Mouse (Mus musculus) hematopoietic stem cell, adult 5-6 weeks (primary cell): Measurements from ENCODE around the gene Slc11a1. TPM values are rescaled to one million over a fixed set of nuclear protein-coding genes. Genes with fewer than 3 reads are reported as not detected.

Experiments
- ATAC-seq, 2 experiments: fragments of 125-278 bp in 1 of 2; replicated peaks in 1 of 2; 2 replicates each; pipeline ENCODE4 v1.8.0; 2016 to 2017; ENCODE audit warnings: inconsistent platforms in 2 of 2, mild to moderate bottlenecking in 2 of 2, moderate number of reproducible peaks in 2 of 2, low read depth in 1 of 2, moderate TSS enrichment in 1 of 2; ENCODE audit not compliant: low FRiP score in 2 of 2, poor library complexity in 2 of 2, severe bottlenecking in 2 of 2, insufficient read depth in 1 of 2, low TSS enrichment in 1 of 2
- total RNA-seq: library from RNA; stranded (forward); fragments of 172-1452, 232-1000 nt; gene quantifications from 2 replicates; pipeline ENCODE4 v1.2.3, GENCODE M21; 2017

Gene Slc11a1
- total RNA-seq, 1 experiment from 2014 or later, result not detected

- no peak for ATAC-seq
Measured at GRCm38 (mm10) chr1:74380484-74380883, 5.5 kb downstream of the Slc11a1 start.

DNA sequence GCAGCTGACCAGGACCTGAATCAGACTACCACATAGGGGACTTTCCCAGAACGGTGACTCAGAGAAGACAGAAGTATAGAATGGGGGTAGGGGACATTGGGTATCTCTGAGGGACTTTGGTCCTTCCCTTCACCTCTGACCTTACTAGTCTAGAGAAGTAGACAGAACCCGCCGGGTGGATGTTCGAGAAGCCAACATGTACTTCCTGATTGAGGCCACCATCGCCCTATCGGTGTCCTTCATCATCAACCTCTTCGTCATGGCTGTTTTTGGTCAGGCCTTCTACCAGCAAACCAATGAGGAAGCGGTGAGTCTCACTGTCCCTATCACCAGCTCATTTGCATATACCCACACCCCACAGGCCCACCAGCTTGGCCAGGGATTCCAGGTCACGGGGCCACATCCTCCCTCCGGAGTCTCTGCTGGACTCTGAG lies 6.6 kb downstream of the Slc11a1 start:
- ATAC-seq, result peak in 1 of 2 experiments; percentile 9; a peak in 1 of 4 replicates

- no peak for ATAC-seq
Measured at GRCm38 (mm10) chr1:74383385-74383784, 8.4 kb downstream of the Slc11a1 start.

- ATAC-seq, result no peak
Measured at GRCm38 (mm10) chr1:74384525-74384924, 9.5 kb downstream of the Slc11a1 start.

DNA sequence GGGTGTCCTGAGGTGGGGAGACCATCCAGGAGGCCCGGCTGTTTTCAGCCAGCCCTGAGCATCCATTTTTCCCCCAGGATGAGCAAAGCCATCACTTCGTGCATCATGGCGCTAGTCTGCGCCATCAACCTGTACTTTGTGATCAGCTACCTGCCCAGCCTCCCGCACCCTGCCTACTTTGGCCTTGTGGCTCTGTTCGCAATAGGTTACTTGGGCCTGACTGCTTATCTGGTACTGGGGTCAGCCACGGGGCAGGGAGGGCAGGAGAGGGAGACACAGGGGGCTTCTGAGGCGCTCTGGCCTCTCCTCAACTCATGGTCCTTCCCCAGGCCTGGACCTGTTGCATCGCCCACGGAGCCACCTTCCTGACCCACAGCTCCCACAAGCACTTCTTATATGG lies 10.1 kb downstream of the Slc11a1 start:
- no peak for ATAC-seq

- no peak for ATAC-seq
Measured at GRCm38 (mm10) chr1:74385531-74385930, 10.5 kb downstream of the Slc11a1 start.

- ATAC-seq, result no peak
Measured at GRCm38 (mm10) chr1:74386363-74386713, 11.3 kb downstream of the Slc11a1 start.

DNA sequence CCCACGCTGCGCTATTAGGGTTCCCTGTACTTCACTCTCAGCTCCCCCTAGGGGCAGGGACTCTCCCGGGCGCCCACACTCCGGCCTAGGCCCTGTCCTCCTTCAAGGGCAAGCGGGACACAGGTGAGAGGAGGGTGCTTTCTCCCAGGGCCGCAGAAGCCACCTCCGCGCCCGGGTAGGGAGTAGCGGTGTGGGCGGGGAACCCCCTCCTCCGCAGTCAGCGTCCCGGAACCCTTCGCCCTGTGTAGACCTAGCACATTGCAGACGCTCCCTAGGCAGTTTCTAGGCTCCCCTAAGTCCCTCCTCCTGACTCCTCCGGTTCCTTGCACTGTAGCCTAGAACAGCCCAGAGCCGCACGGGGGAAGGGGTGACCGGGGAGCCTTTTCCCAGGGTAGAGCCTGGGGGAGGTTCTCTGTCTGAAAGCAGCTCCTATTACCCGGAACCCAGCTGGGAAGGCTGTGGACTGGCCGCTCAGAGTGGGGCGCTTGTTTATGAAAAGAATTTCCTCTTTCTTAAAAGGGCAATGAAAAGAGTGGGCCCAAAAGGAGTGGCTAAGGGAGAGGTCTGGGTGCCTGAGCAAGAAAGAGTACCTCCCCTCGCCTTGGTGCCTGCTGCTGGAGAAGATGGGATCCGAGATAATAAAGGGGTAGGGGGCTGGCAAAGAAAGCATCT lies 11.9 kb downstream of the Slc11a1 start:
- peak; percentile 62 to 69 for ATAC-seq

- ATAC-seq, result no peak
Measured at GRCm38 (mm10) chr1:74387386-74387988, 12.5 kb downstream of the Slc11a1 start.

DNA sequence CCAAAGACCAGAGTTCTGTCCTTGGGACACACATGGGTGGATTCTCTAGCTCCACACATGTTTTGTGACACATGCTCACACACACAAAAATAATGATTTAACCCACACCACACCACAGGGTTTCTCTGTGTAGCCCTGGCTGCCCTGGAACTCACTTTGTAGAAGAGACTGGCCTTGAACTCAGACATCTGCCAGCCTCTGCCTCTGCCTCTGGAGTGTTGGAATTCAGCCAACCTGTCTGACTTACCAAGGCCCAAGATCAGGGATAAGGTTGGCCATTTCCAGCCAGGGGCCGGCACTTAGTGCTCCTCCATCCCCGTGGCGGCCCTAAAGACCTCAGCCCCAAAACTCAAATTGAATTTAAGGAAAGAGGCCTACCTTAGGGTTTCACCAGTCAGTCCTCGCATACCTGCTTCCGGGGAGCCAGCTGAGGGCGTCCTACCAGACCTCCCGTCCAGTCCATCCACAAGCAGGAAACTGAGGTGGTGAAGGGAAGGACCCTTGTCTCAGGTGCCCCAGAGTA lies 13.5 kb downstream of the Slc11a1 start:
- no peak for ATAC-seq

GRCm38 (mm10) chr1:74389831-74390286 lies 14.9 kb downstream of the Slc11a1 start:
- ATAC-seq, result peak; percentile 33 to 36

DNA sequence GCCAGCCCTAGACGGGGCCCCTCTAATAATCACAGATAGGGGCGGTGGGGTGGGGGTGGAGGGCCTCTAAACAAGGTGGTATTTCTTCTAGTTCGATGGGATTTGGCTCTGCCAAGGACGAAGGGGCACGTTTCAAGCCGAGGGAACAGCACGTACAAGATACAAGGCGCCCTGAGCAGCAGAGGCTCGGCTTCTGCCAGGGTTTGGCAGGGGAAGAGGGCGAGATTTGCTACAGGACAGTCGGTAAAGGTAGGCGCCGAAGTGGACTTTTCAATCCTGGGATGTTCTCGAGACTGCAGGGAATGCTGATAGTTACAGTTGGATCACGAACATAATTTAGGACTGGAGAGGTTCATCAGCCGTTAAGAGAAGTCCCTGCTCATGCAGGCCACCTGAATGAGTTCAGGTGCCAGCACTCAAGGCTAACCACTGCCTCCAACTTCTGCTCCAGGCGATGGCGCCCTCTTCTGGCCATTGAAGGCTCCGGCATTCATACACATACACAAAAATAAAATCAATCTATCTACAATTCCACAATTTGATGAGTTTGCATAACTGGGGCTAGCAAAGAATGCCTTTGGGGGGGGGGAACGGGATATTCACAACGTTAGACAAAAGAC lies 15.4 kb downstream of the Slc11a1 start:
- no peak for ATAC-seq

DNA sequence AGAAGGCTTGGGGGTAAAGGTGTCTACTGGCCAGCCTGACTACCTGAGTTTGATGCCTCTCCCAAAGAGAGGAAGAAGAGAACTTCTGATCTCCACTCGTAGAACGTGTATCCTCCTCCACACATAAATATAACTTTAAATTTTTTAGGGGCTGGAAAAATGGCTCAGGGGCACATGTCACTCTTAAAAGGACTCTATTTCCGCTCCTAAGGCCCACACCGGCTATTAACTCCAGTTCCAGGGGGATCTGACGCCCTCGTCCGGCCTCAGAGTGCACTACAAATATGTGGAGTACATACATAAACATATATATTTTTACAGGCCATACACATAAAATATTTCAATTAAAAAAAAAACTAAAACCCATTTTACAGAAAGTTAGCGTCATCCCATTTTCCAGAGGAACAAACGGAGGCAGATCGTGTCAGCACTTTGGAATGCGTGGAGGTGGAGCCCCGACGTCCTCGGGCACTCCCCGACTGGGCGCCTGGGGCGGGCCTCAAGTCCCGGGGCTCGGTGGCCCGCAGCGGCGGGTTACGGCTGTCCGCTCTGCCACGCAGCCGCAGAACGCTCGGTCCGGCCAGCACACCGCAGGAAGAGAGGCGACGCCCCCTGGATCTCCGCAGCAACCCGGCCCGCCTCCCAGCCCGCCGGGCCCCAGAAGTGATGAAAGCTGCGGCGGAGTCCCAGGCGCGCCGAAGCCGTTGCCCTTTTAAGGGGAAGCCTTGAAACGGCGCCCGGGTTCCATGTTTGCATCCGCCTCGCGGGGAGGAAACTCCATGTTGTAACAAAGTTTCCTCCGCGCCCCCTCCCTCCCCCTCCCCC lies 16.1 kb downstream of the Slc11a1 start, which contains the start of gene Ctdsp1:
Gene Ctdsp1, plus strand, starts transcription at position 586 of the 825 bp plus-strand sequence.
- ATAC-seq, result peak; percentile 30 to 47

GRCm38 (mm10) chr1:74391844-74392441 lies 16.9 kb downstream of the Slc11a1 start:
- peak in 1 of 2 experiments; percentile 15; a peak in 1 of 4 replicates for ATAC-seq

DNA sequence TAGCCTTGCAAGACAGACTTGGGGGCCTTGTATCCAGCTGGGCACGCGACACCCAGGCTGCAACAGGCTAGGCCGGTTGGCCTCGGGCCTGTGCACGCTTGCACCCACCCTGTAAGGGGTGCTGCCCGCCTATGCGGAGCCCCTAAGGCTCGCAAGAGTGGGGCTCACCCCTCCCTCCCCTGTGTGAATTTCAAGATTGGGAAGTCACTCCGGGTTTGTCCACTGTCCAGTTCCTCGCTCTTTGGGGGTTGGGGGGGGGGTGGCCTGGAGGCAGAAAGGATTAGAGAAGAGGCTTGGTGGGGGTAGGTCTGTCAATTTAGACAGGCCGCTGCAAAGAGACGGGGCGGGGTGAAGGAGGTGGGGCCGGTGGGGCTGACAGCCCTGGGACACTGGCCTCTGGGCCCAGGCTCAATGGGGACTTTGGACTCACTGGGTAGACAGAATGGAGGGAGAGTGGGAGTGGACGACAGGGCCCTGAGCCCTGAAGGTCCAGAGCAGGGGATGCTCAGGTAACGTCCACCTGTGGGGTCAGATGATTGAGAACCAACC lies 17.5 kb downstream of the Slc11a1 start:
- ATAC-seq, result no peak

DNA sequence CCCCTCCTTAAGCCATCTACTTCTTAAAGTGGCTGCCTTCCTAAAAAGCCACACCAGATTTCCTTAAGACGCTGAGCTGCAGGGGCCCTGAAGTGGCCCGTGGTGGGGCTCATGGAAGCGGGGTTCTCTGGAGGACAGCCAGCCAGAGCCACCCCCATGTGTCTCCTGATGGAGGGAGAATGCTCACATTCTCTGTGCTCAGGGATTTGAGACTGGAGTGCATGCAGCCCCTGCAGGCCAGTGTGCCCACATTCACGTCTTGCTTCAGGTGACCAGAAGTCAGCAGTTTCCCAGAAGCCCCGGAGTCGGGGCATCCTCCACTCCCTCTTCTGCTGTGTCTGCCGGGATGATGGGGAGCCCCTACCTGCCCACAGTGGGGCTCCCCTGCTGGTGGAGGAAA lies 18.0 kb downstream of the Slc11a1 start:
- no peak for ATAC-seq

- no peak for ATAC-seq
Measured at GRCm38 (mm10) chr1:74393697-74394096, 18.7 kb downstream of the Slc11a1 start.
